ENCODE assay signal across 1 mouse cellular context in the genomic region with DNA sequence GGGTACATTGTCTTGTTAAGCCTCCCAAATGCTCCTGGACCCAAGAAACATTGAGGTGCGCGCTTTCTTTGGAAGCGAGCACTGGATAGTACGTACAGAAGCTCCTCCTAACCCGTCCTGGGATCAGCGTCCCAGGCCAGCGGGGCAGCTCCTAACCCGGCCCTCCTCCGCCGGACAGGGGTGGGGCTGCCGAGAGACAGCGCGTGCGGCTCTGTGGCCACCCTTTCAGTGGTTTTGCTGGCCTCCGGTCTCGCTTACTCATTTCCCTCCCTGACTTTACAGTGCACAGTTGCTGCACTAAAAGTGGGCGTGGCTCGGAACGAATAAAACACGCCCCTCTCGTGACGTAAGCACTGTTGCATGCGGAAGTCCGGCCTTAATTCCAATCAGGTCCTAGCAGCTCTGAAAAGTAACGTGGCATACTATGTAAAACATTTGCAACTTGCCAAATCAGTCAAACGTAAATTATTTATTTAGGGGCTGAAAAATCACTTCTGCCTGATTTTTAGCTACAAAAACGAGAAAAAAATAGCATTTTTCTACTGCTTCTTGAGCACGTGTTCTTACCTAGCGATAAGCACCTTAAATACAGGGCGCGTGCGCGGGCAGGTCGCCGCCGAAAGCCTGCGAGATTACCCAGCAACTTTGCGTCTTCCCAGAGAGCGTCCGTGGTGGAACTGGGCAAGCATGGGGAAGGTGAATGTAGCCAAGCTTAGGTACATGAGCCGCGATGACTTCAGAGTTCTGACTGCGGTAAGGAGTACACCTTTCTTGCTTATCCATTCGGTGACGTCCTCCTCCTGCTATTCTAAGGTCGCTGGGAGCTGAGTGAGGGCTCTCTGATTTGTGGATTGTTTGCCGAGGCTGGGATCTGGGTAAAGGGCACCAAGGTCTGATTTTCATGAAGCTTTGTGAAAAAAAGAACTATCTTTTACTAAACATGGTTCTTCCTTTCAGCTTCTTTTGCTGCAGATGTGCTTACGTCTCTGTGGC.
TF ChIP-seq lines count a peak whose summit lies in the region.

A gene (plus strand): TSS at position 392 of the 993 bp plus-strand sequence.

TF ChIP-seq in MEL, 35 proteins besides CTCF, POLR2A, EP300 and RAD21 (continued from another document):
- TF ChIP-seq MAFK (IDR thresholded peaks at IDR 0.05; ENCODE audit: borderline replicate concordance, low read depth, low read length) (no peak), ZNF384 (IDR thresholded peaks at IDR 0.05; ENCODE audit: low read depth, low read length) (no peak), CHD2 (IDR thresholded peaks at IDR 0.05; ENCODE audit: low read length) (peak; percentile 87), BHLHE40 (IDR thresholded peaks at IDR 0.05; ENCODE audit: borderline replicate concordance, low read depth, low read length) (no peak; the same call in 1 of the 2 replicates), E2F4 (IDR thresholded peaks at IDR 0.05; ENCODE audit: borderline replicate concordance, low read depth, low read length) (no peak), MAX (IDR thresholded peaks at IDR 0.05; ENCODE audit: low read length) (peak; percentile 99), TCF12 (IDR thresholded peaks at IDR 0.05; ENCODE audit: low read depth, low read length) (peak; percentile 66), ZKSCAN1 (IDR thresholded peaks at IDR 0.05; ENCODE audit: low read depth, low read length) (no peak), USF1 (IDR thresholded peaks at IDR 0.05; ENCODE audit: low read depth, low read length) (peak; percentile 81), MEF2A (IDR thresholded peaks at IDR 0.05; ENCODE audit: extremely low read depth, insufficient replicate concordance, low read depth, low read length, poor library complexity, severe bottlenecking) (no peak), SIN3A (IDR thresholded peaks at IDR 0.05; ENCODE audit: low read length) (peak; percentile 98), KAT2A (conservative IDR thresholded peaks at IDR 0.05; ENCODE audit: low read depth, low read length) (no peak; the same call in 1 of the 2 replicates), UBTF (IDR thresholded peaks at IDR 0.05; ENCODE audit: borderline replicate concordance, insufficient read depth, low read depth, low read length) (no peak), CHD1 (IDR thresholded peaks at IDR 0.05; ENCODE audit: low read depth, low read length) (no peak), NELFE (IDR thresholded peaks at IDR 0.05; ENCODE audit: low read depth, low read length) (peak; percentile 80), USF2 (IDR thresholded peaks at IDR 0.05; ENCODE audit: borderline replicate concordance in 1 of 2, insufficient read depth in 1 of 2, low read depth in 1 of 2, low read length in 2 of 2) (no peak)
